Mouse (Mus musculus) lung, postnatal 14 days (tissue): ENCODE results near the gene Aipl1.

Experiments used
- DNase-seq: peaks from one replicate; pipeline ENCODE4 v3.0.0; 2021

Gene Aipl1

GRCm38 (mm10) chr11:72049171-72049759 is 12.0 kb upstream of the Aipl1 start:
- no peak for DNase-seq

- DNase-seq: no peak
Observed at GRCm38 (mm10) chr11:72048730-72049129, 11.4 kb upstream of the Aipl1 start.

GRCm38 (mm10) chr11:72044231-72044630 is 6.9 kb upstream of the Aipl1 start:
- DNase-seq: no peak

GRCm38 (mm10) chr11:72042631-72043030 is 5.3 kb upstream of the Aipl1 start:
- DNase-seq: no peak

- DNase-seq: peak; percentile 81
Observed at GRCm38 (mm10) chr11:72041768-72042607, 4.7 kb upstream of the Aipl1 start, which contains the start of gene Pimreg. Pimreg (plus strand) TSS chr11:72042032.

GRCm38 (mm10) chr11:72041290-72041767 is 4.0 kb upstream of the Aipl1 start:
- DNase-seq: no peak

- DNase-seq: no peak
Observed at GRCm38 (mm10) chr11:72039599-72040386, 2.5 kb upstream of the Aipl1 start.

- peak; percentile 79 for DNase-seq
Observed at GRCm38 (mm10) chr11:72037996-72038395, 687 bp upstream of the Aipl1 start.

- no peak for DNase-seq
Observed at GRCm38 (mm10) chr11:72032589-72032988, 4.7 kb downstream of the Aipl1 start.

GRCm38 (mm10) chr11:72032091-72032490 is 5.2 kb downstream of the Aipl1 start:
- DNase-seq: no peak

- no peak for DNase-seq
Observed at GRCm38 (mm10) chr11:72031353-72031752, 6.0 kb downstream of the Aipl1 start.

GRCm38 (mm10) chr11:72029143-72029542 is 8.2 kb downstream of the Aipl1 start:
- DNase-seq: peak; percentile 37

- DNase-seq: no peak
Observed at GRCm38 (mm10) chr11:72027836-72028235, 9.5 kb downstream of the Aipl1 start.

- DNase-seq: no peak
Observed at GRCm38 (mm10) chr11:72026516-72026915, 10.8 kb downstream of the Aipl1 start.

GRCm38 (mm10) chr11:72025843-72026242 is 11.5 kb downstream of the Aipl1 start:
- DNase-seq: peak; percentile 21

- DNase-seq: peak; percentile 81
Observed at GRCm38 (mm10) chr11:72024193-72024781, 13.0 kb downstream of the Aipl1 start.

- peak; percentile 35 for DNase-seq
Observed at GRCm38 (mm10) chr11:72023581-72023980, 13.7 kb downstream of the Aipl1 start.

- DNase-seq: no peak
Observed at GRCm38 (mm10) chr11:72022827-72023226, 14.5 kb downstream of the Aipl1 start.

- DNase-seq: no peak
Observed at GRCm38 (mm10) chr11:72021015-72021414, 16.3 kb downstream of the Aipl1 start.

- no peak for DNase-seq
Observed at GRCm38 (mm10) chr11:72017253-72017601, 20.1 kb downstream of the Aipl1 start.

- DNase-seq: no peak
Observed at GRCm38 (mm10) chr11:72016518-72017252, 20.6 kb downstream of the Aipl1 start.

GRCm38 (mm10) chr11:72014674-72015073 is 22.6 kb downstream of the Aipl1 start:
- DNase-seq: no peak
